Mouse (Mus musculus): Measurements from ENCODE around the gene Tbl1xr1. TPM values are rescaled to one million over a fixed set of nuclear protein-coding genes. Genes with fewer than 3 reads are reported as not detected.
A peak's percentile ranks its signal among the peaks of the same experiment; 100 is the strongest.

Tbl1xr1 gene
- total and polyA plus RNA-seq, 2 experiments from 2014 or later: 7.5 to 44.9 TPM

GRCm38 (mm10) chr3:22141984-22142719, 65.7 kb downstream of the Tbl1xr1 start:
- Histone ChIP-seq H3K27ac (ENCODE audit: low read depth, low read length) (no peak overlapping the region), H3K4me3 (ENCODE audit: low read depth, low read length) (no peak overlapping the region), H3K36me3 (ENCODE audit: insufficient read depth) (no peaks in the 10 kb centered on the region), H3K4me1 (ENCODE audit: insufficient read depth) (no peaks in the 10 kb centered on the region), H3K27me3 (ENCODE audit: insufficient read depth, low read length) (no peaks in the 10 kb centered on the region), H3K4me2 (ENCODE audit: low read depth) (no peak overlapping the region), H3K9me3 (ENCODE audit: low read length) (no peaks in the 10 kb centered on the region), H3K9ac (no peak overlapping the region)
- ATAC-seq (no peak), DNase-seq (no peak)
- WGBS: 85% methylated on average over 6 of the region's 6 CpGs
- no peak for TF ChIP-seq CTCF (IDR thresholded peaks at IDR 0.05; ENCODE audit: low read depth)

- 71% methylated on average over 5 of the region's 5 CpGs for WGBS
- no peaks in the 10 kb centered on the region for H3K36me3 ChIP-seq (ENCODE audit: insufficient read depth)
Observed at GRCm38 (mm10) chr3:22142846-22143641, 66.6 kb downstream of the Tbl1xr1 start.

GRCm38 (mm10) chr3:22144255-22144654, 67.8 kb downstream of the Tbl1xr1 start:
- H3K9ac ChIP-seq: no peak overlapping the region
- DNase-seq (no peak), ATAC-seq (no peak)
- no peaks in the 10 kb centered on the region for H3K27me3 ChIP-seq (ENCODE audit: insufficient read depth, low read length)
- no peak overlapping the region for H3K4me3 ChIP-seq (ENCODE audit: low read depth, low read length)
- H3K27ac ChIP-seq (ENCODE audit: low read depth, low read length): no peak overlapping the region
- no peaks in the 10 kb centered on the region for H3K9me3 ChIP-seq (ENCODE audit: low read length)
- TF ChIP-seq CTCF (IDR thresholded peaks at IDR 0.05; ENCODE audit: low read depth): peak; percentile 44; the same call in 1 of the 2 replicates
- no peak overlapping the region for H3K4me2 ChIP-seq (ENCODE audit: low read depth)
- 96% methylated on average over 2 of the region's 2 CpGs for WGBS
- no peaks in the 10 kb centered on the region for H3K4me1 ChIP-seq (ENCODE audit: insufficient read depth)
- no peaks in the 10 kb centered on the region for H3K36me3 ChIP-seq (ENCODE audit: insufficient read depth)

More at GRCm38 (mm10) chr3:22142846-22143641, 66.6 kb downstream of the Tbl1xr1 start:
- ATAC-seq (no peak), DNase-seq (no peak)
- no peaks in the 10 kb centered on the region for H3K4me1 ChIP-seq (ENCODE audit: insufficient read depth)
- no peak overlapping the region for H3K27ac ChIP-seq (ENCODE audit: low read depth, low read length)
- H3K4me2 ChIP-seq (ENCODE audit: low read depth): no peak overlapping the region
- TF ChIP-seq CTCF (IDR thresholded peaks at IDR 0.05; ENCODE audit: low read depth): peak; percentile 38
- no peaks in the 10 kb centered on the region for H3K9me3 ChIP-seq (ENCODE audit: low read length)
- no peak overlapping the region for H3K4me3 ChIP-seq (ENCODE audit: low read depth, low read length)
- H3K9ac ChIP-seq: no peak overlapping the region
- H3K27me3 ChIP-seq (ENCODE audit: insufficient read depth, low read length): no peaks in the 10 kb centered on the region

GRCm38 (mm10) chr3:22147433-22147927, 71.0 kb downstream of the Tbl1xr1 start:
- Histone ChIP-seq H3K36me3 (ENCODE audit: insufficient read depth) (no peaks in the 10 kb centered on the region), H3K27ac (ENCODE audit: low read depth, low read length) (no peak overlapping the region), H3K4me3 (ENCODE audit: low read depth, low read length) (no peak overlapping the region), H3K27me3 (ENCODE audit: insufficient read depth, low read length) (no peaks in the 10 kb centered on the region), H3K4me2 (ENCODE audit: low read depth) (no peak overlapping the region), H3K4me1 (ENCODE audit: insufficient read depth) (no peaks in the 10 kb centered on the region), H3K9ac (no peak overlapping the region), H3K9me3 (ENCODE audit: low read length) (no peaks in the 10 kb centered on the region)
- TF ChIP-seq CTCF (IDR thresholded peaks at IDR 0.05; ENCODE audit: low read depth): 0 out of 2 replicates have a peak, but pooled peaks have one; percentile 12
- ATAC-seq (no peak), DNase-seq (no peak)
- 52% methylated on average over 1 of the region's 1 CpGs for WGBS

- ATAC-seq: no peak
- WGBS: 96% methylated on average over 6 of the region's 6 CpGs
- Histone ChIP-seq H3K4me1 (ENCODE audit: insufficient read depth) (no peaks in the 10 kb centered on the region), H3K27ac (ENCODE audit: low read depth, low read length) (no peak overlapping the region), H3K4me2 (ENCODE audit: low read depth) (no peak overlapping the region), H3K27me3 (ENCODE audit: insufficient read depth, low read length) (no peaks in the 10 kb centered on the region), H3K4me3 (ENCODE audit: low read depth, low read length) (no peak overlapping the region), H3K9ac (no peak overlapping the region), H3K9me3 (ENCODE audit: low read length) (no peaks in the 10 kb centered on the region), H3K36me3 (ENCODE audit: insufficient read depth) (no peaks in the 10 kb centered on the region)
- no peak for DNase-seq
- TF ChIP-seq CTCF (IDR thresholded peaks at IDR 0.05; ENCODE audit: low read depth): no peak
Observed at GRCm38 (mm10) chr3:22148306-22148932, 72.0 kb downstream of the Tbl1xr1 start.

GRCm38 (mm10) chr3:22150872-22151530, 74.5 kb downstream of the Tbl1xr1 start:
- no peak for ATAC-seq
- no peaks in the 10 kb centered on the region for H3K27me3 ChIP-seq (ENCODE audit: insufficient read depth, low read length)
- DNase-seq: no peak
- no peak overlapping the region for H3K27ac ChIP-seq (ENCODE audit: low read depth, low read length)
- WGBS: 97% methylated on average over 5 of the region's 5 CpGs
- no peak overlapping the region for H3K4me2 ChIP-seq (ENCODE audit: low read depth)
- H3K4me3 ChIP-seq (ENCODE audit: low read depth, low read length): no peak overlapping the region
- H3K4me1 ChIP-seq (ENCODE audit: insufficient read depth): no peaks in the 10 kb centered on the region
- TF ChIP-seq CTCF (IDR thresholded peaks at IDR 0.05; ENCODE audit: low read depth): no peak
- H3K36me3 ChIP-seq (ENCODE audit: insufficient read depth): no peaks in the 10 kb centered on the region
- no peaks in the 10 kb centered on the region for H3K9me3 ChIP-seq (ENCODE audit: low read length)
- H3K9ac ChIP-seq: no peak overlapping the region

Measured in forebrain, postnatal 0 days (tissue).